Mouse (Mus musculus): ENCODE measurements around the gene Oaz3. TPM values are rescaled to one million over a fixed set of nuclear protein-coding genes. Genes with fewer than 3 reads are reported as not detected.

Oaz3 gene
- total RNA-seq, 2 experiments from 2014 or later = not detected

DNA sequence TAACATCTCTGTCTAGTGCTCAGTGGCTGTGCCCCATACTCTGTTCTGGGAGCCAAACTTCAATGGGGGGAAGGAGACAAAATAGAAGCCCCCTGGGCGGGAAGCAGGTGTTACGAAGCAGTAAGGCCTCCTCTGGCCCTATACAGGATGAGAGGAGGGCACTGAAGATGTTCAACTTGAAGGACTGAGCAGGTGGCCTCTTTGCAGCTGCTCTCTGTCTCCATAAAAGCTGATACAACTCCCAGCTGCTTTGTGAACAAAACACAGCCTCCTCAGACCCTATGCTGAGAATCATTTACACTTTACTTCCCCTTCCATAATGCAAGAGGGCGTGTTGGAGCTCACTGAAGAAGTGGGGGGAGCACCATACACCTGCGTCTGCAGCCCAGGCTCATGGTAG, 57.0 kb downstream of the Oaz3 start:
- no peak for DNase-seq

DNA sequence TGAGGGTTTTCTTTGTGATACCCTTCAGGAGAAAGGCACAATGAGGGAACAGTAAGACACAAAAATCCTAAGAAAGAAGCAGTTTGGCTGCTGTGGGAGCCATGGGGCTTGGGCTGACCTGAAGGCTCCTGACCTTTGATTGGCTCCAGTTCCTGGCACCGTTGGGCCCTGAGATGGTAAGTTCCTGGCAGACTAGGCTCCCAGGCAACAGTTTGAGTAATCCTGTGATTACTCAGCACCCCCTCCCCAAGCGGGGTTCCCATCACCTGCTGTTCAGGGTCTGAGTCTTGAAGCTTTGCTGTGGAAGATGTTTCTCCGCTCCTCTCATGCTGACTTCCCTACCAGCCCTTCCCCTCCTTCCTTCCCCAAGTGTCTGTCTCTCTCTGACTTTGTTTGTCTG, 60.2 kb downstream of the Oaz3 start:
- DNase-seq = no peak

Other genes with a start within 250 kb of the Oaz3 start
- not detected for gene Gm5286, start 247.2 kb downstream of the Oaz3 start, total RNA-seq (2021)
- gene Gm4778, start 179.9 kb downstream of the Oaz3 start, total RNA-seq (2021) = not detected
- gene Them4, start 133.8 kb downstream of the Oaz3 start, total RNA-seq (2021) = 1 to 10 TPM; 7.7 to 7.8 TPM
- gene Them5, start 101.8 kb downstream of the Oaz3 start, total RNA-seq (2021) = not detected
- under 1 TPM; 0.34 to 0.56 TPM for gene C2cd4d, start 81.5 kb downstream of the Oaz3 start, total RNA-seq (2021)
- 10 to 100 TPM; 18.2 to 19.9 TPM for gene Rorc, start 71.1 kb downstream of the Oaz3 start, total RNA-seq (2021)
- gene Lingo4, start 45.4 kb downstream of the Oaz3 start, total RNA-seq (2021) = under 1 TPM in 1 of 2 experiments, not detected in 1; 0.25 TPM
- 1 to 10 TPM; 6.3 to 8.9 TPM for gene Tdrkh, start 30.6 kb downstream of the Oaz3 start, total RNA-seq (2021)
- gene Mrpl9, start 597 bp downstream of the Oaz3 start, total RNA-seq (2021) = 10 to 100 TPM; 42.3 to 54.0 TPM
- under 1 TPM; 0.49 to 0.61 TPM for gene Celf3, start 34.4 kb upstream of the Oaz3 start, total RNA-seq (2021)
- gene Riiad1, start 36.4 kb upstream of the Oaz3 start, total RNA-seq (2021) = 1 to 10 TPM; 5.0 to 7.9 TPM
- gene Snx27, start 138.8 kb upstream of the Oaz3 start, total RNA-seq (2021) = 10 to 100 TPM; 29.5 to 37.1 TPM
- not detected for gene Gm10972, start 199.2 kb upstream of the Oaz3 start, total RNA-seq (2021)
- 1 to 10 TPM; 1.1 to 1.2 TPM for gene Tuft1, start 215.0 kb upstream of the Oaz3 start, total RNA-seq (2021)
- 1 to 10 TPM in 1 of 2 experiments, under 1 TPM in 1; 0.54 to 2.0 TPM for gene Selenbp2, start 249.6 kb upstream of the Oaz3 start, total RNA-seq (2021)